Mouse (Mus musculus): Measurements from ENCODE around the gene Tnfaip8l1.
A peak's percentile ranks its signal among the peaks of the same experiment; 100 is the strongest.

Gene Tnfaip8l1

DNA sequence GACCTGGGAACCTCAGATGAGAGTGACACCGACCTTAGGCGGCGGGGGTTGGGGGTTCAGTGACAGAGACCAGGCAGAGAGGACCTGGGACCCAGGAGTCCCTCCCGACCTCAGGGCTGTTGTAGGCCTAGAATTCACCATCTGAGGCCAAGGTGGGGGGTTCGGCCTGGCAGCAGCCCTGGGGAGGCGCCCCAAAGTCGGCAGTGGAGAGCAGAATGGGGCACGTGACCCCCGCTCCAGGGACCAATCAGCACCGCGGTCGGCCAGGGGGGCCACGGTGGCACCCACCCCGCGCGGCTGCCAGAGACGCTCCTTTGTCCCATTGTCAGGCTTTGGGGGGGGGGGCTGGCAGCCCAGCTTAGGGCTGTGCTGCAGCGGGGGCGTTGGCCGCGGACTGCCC, 22.9 kb upstream of the Tnfaip8l1 start:
- DNase-seq (ENCODE audit: low read depth), result no peak

DNA sequence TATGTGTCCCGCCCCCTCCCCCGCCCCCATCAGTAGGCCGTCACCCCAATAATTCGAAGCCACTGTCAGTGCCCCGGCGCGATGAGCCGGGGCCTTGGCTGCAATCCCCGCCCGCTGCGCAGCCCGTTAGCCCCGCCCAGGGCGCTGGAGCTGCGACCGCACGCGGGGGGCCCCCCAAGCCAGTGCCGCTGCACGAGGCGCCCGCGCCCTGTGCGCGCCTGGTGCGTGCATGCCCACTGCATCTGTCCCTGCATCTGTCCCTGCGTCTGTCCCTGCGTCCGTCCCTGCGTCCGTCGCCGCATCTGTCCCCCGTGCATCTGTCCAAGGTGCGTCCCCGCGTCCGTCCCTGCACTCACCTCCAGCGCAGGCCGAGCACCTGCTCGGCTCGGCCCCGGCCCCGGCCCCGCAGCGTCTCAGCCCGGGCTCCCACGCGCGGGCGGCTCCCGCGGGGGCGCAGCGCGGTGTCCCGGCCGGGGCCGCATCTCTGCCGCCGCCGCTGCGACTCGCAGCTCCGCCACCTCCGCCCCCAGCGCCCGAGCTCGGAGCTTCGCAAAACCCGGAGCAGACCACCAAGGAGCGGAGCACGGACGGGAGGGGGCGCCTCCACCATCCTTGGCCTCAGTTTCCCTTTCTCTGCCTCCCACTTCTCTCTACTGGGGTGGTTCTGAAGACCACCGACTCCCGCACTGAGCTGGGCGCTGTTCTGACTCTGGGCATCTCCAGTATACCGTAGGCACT, 22.2 kb upstream of the Tnfaip8l1 start, which contains the start of gene Sema6b:
TSS of gene Sema6b (minus strand) at position 486 of the 738 bp plus-strand sequence.
- no peak for DNase-seq (ENCODE audit: low read depth)

DNA sequence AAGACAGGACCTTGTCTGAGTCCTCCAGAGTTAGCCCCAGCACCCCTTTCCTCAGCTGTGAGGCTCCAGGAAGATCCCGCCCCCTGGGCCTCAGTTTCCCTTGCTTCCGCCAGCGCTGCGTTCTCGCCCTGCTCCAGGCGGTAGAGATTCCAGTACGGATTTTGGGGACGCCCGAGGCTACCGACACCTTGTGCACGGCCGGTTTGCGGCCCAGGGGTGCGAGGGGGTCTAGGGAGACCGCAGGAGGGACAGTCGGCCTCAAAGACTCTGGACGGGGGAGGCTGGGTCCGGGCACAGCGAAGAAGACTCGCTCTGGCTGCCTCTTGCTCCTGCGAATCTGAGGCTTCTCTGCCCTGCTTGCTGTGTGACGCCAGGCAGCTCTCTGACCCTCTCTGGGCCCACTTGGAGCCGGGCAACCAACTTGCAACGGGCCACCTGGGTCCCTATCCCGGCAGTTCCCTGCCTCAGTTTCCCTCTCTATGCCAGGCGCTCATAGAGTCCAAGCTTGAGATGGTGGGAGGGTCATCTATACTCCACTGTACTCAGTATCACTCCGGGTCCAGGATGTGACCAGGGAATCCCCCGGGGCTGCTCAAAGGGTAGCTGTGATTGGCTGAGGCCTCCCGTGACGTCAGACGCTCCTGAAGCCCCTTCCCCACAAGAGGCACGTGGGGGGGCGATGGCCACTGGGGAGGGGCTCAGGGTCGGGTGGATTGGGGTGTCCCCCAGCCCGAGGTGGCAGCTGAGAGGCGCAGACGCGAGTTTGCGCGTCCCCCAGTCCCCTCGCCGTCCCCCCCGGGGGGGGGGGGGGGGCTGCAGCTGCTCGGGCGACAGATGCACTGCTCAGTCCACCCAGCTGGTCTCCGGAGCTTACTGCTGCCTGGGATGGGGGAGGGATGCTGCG, 20.3 kb upstream of the Tnfaip8l1 start:
- DNase-seq (ENCODE audit: low read depth), result no peak

DNA sequence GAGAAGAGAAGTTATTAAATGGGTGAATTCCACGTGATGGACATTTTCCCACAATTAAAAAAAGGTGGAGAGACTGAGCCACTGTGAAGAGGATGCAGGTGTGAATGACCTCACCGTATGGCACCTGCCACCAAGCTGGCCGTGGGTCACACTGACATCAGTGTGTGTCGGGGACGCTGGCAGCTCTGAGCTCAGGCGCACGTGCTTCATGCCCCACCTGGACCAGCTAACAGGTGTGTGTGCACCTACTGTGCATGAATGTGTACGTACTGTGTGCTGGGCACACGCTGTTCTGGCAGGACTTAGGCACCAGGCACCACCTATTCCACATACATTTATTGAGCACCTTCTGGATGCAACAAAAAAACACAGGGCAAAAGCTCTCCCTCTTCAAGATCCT, 17.7 kb upstream of the Tnfaip8l1 start:
- no peak for DNase-seq (ENCODE audit: low read depth)

DNA sequence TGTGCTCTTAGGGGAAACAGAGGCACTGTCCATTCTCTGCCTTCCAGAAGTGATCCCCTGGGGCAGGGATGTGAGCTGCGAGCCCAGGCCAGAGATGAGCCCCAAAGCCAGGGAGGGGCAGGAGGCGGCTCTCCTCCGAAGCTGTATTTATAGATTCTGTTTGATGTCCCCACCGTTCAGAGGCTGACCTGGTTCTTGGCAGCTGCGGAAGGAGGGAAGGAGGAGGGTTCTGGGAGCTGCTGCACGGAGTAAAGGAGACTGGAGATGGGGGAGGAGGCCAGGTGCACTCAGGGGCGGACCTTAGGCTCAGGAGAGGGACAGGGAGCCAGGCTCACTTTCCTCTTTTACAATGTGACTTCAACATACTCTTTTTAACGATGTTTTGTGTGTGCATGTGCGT, 16.1 kb upstream of the Tnfaip8l1 start:
- DNase-seq (ENCODE audit: low read depth), result no peak

DNA sequence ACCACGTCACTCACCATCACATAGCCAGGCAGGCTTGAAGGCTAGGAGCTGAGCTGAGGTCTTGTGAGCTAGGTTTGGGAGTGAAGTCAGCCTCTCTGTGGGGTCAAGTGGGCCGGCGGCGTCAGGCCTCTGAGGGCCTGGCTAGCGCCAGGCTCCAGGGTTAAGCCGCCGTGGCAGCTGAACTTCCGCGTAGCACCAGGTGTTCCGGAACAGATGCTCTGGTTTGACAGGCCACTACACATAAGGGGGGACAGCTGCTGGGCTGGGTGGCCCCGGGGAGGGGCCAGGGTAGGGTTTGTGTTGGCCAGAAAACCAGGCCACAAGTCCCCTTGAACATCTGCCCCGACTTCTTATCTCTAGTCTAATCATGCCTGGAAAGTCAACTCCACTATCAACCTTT, 14.9 kb upstream of the Tnfaip8l1 start:
- DNase-seq (ENCODE audit: low read depth), result no peak

DNA sequence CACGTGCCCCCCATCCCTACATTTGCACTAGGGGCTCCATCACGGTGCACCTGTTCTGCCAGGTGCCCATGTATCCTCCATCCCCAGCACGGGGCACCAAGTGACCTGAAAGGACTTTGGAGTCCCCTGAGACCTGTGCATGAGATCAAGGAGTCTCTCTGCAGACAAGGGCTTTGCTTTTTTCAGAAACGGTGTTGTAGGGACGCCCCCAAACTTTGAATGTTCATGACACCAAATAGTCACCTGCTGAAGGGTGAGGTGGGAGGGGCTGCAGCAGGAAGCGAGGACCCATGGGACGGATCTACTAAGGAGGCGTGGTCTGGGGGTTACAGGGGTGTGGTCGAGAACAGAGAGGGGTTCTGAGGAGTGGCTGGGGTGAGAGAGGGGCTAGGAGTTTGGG, 14.0 kb upstream of the Tnfaip8l1 start:
- no peak for DNase-seq (ENCODE audit: low read depth)

DNA sequence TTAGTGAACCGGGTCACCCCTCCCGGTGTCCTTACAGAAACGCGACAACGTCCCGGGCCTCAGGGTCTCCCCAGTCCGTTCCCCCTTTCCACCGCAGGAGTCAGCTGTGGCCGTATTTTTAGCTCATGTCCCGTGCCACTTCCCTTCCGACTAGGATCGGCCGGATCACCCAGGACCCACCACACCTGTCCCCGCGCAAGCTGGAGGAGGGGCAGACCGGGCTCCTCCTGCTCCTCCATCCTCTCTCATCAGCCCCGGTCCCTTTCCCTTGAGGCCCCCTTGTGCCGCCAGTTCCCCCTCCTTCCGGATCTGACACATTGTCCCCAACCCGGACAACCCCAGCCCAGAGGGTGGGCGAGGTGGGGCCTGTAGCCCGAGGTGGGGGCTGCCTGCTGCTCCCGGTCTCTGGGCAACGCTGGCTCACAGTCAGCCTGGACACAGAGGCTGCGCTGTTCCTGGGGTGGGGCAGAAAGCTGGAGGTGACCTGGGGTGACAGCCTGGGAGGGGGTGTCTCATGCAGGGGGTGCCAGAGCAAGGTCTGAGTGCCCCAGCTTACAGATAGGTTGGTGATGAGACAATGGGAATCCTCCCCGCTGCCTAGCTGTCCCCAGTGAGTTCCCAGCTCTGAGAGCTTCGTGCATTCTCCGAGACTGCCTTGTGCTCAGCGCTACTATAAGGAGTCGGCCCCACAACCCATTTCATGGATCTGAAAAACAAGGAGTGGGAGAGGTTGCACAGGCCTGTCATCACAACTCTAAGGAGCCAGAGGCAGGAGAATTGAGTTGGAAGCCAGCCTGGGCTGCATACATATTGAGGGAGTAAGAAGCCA, 13.3 kb upstream of the Tnfaip8l1 start:
- DNase-seq (ENCODE audit: low read depth), result no peak

DNA sequence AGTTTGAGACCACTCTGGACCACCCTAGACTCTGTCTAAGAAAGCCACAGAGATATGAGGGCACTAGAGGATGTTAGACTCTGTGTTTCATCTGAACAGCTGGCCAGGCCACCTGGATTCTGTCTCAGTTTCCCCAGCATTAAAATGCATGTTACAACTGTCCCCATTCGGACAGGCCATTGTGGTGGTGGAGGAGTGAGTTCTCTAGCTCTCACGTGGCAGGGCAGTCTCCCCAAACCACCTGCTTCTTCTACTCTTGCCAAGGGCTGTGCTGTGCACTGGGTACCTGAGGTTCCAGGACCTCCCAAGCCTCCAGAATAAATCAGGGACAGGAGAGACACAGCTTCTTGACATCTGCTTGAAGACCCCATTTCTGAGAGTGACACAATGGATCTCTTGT, 12.4 kb upstream of the Tnfaip8l1 start:
- DNase-seq (ENCODE audit: low read depth), result no peak

DNA sequence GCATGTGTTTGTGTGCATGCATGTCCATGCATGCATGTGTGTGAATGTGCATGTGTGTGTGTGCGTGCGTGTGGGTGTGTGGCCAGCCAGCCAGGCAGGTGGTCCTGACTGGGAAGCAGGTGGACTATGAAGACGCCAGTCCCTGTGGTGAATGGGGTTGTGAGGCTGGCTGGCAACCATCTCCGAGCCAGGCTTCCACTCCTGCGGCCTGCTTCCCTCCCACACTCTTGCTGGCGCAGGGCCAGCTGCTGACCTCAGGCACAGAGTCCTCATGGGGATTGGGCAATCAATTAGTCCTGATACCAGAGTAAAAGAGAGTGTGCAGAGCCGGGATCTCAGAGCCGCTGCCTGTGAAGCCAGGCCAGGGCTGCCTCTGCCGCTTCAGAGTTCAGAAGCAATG, 8.6 kb upstream of the Tnfaip8l1 start:
- DNase-seq (ENCODE audit: low read depth), result peak; percentile 54

DNA sequence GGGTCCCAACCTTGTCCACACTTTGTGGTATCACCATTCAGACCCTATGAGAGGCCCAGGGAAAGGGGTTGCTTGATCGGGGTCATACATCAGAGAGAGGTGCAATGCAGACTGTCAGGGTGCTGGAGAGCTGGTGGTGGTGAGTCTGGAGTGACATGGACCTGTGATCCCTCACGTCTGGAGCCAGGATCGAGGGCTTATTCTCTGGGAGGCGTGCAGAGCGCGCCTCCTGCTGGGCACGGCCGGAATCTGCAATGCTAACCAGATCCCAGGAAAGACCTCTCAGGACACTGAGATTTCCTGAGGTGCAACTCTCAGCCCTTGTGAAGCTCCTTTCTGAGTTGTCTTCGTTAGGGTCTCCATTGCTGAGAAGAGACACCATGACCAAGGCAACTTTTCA, 2.5 kb upstream of the Tnfaip8l1 start:
- peak; percentile 22 for DNase-seq (ENCODE audit: low read depth)

DNA sequence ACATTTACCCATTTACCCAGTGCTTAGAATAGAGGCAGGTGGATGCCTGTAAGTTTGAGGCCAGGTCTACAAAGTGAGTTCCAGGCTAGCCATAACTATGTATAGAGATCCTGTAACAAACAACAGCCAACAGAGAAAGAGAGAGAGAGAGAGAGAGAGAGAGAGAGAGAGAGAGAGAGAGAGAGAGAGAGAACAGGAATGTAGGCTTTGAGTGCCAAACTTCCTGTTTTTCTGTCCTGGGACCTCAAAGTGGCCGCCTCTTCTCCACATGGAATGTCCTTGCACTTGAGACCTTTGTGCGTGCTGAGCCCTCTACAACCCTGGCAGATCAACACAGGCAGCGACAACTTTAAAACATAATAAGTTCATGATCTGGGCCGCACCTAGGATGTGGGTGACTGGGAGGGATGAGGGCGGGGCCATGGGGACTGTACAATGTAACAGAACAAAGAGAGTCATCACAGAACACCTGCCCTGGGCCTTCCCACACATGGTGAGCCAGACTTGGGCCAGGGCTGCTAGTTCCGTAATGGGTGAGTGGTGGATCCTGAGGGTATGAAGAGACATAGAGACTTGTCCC, 1.3 kb downstream of the Tnfaip8l1 start:
- no peak for DNase-seq (ENCODE audit: low read depth)

DNA sequence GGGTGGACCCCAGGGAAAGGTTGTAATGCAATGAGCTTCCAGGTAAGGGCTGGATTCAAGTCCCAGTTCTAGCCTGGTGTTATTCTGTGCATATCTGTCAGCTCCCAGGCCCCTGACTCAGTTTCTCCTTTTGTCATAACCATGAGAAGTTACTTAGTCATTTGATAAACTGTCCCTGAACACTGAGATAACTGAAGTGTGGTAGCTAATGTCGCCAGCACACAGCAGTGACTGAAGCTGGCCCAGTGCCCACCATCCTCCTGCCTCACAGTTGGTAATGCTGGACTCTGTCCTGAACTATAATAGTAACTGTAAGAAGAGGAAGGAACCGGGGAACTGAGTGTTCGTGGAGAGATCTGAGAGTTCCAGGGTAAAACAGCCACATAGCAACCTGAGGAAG, 2.2 kb downstream of the Tnfaip8l1 start:
- no peak for DNase-seq (ENCODE audit: low read depth)

DNA sequence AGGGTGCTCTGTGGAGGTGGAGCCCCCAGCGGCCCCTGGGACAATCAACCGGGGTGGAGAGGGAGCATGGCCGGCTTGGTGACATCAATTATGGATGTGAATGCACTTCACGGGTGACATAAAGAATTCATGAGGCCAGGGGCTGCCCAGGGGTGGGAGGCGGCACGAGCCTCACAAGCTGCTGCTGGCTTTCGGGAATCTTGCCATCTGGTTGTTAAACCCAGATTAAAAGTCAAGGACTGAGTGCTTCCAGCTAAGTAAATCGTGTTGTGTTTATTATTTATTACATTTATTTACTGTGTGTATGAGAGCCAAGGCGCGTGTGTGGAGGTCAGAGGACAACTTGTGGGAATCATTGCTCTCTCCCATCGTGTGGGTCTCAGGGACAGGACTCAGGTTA, 3.4 kb downstream of the Tnfaip8l1 start:
- DNase-seq (ENCODE audit: low read depth), result no peak

DNA sequence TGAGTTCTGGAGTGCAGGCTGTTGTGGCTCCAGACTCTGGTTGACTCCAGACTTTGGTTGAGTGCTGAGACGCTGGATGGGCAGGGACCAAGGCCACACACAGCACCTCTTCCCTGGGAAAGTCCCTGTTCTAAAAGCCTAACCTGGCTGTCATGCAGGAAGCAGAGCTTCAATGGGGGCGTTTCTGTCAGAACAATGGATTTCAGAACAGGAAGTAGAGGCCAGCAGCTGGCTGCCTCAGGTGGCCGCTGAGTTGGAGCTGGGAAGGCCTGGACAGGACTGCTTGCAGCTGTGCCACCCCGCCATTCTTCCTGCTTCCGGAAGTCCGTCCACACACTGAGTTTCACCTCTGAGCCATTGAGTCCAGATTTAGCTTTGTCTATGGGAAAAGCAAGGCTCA, 7.6 kb downstream of the Tnfaip8l1 start:
- no peak for DNase-seq (ENCODE audit: low read depth)

DNA sequence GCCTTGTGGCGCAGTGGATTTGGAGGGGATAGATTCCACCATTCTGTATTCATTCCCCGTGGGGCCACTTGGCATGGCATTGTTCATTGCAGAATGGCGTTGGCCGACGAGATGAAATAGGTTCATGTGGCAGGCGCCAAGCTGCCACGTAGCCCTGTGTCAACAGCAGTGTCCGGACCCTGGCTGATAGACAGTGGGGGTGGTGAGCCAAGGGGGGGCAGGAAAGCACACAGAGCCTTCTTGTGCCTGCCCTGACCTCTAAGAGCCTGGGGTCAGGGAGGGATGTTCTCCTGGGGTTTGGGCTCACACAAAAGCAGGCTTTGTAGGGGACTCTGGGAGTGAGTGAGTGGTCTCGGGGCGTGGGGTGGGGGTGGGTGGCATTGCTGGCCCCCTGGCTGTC, 8.4 kb downstream of the Tnfaip8l1 start:
- no peak for DNase-seq (ENCODE audit: low read depth)

DNA sequence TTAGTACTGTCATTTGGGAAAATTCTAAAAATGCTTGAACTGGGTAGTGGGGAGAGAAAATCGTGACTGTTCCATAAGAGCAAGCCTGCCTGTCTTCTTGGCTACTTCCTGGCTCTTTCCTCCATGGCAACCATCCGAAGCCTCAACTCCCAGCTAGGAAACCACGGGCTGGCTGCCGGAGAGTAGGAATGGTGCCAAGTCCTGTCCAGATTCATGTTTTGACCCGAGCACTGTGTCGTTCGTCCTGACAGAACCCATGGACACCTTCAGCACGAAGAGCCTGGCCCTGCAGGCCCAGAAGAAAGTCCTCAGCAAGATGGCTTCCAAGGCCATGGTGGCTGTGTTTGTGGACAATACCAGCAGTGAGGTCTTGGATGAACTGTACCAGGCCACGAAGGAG, 9.2 kb downstream of the Tnfaip8l1 start:
- DNase-seq (ENCODE audit: low read depth), result no peak

DNA sequence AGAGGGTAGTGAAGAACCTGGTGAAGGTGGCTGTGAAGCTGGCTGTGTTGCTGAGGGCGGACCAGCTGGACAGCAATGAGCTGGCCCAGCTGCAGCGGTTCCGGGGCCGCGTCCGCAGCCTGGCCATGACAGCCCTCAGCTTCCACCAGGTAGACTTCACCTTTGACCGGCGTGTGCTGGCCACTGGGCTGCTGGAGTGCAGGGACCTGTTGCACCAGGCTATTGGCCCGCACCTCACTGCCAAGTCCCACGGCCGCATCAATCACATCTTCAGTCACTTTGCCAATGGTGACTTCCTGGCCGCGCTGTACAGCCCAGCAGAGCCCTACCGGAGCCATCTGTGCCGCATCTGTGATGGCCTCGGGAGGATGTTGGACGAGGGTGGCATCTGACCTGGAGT, 9.6 kb downstream of the Tnfaip8l1 start:
- no peak for DNase-seq (ENCODE audit: low read depth)

DNA sequence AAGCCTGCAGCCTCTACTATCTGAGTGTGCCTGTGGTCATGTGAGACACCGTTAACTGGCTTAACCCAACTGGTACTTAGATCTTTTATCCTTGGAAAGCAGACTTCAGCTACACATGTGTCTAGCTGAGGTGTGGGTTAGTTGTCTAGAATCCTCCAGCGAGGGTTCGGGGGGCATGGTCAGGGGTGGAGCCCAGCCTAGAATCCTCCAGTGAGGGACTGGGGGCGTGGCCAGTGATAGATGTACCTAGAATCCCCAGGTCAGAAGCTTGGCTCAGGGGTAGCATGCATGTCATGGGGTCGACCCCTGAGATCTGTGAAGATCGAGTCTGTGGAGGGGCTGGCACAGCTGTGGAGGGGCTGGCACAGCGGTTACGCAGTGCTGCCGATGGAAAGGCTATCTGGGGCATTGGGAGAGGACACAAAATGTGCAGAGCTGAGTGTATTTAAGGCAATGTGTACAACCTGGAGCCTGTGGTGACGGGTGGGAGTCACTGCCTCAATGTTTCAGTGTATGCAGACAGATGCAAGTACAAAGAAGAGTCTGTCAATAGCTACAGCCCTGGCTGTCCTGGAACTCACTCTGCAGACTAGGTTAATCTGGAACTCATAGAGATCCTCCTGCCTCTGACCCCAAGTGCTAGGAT, 11.2 kb downstream of the Tnfaip8l1 start:
- DNase-seq (ENCODE audit: low read depth), result no peak

DNA sequence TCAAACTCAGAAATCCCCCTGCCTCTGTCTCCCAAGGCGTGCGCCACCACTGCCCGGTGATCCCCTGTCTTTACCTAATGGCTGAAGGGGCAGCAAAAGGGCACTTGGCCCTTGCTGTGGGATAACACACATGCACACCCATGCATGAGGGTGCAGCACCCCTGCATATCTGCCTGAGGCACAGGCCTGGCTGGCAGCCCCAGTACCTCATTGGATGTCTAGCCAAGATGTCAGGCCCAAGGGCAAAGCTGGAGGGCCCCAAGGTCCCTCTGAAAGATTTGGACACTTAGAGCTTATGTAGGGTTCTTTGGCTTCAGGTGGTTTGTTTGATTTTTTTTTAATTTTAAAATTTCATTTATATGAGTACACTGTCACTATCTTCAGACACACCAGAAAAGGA, 13.1 kb downstream of the Tnfaip8l1 start:
- no peak for DNase-seq (ENCODE audit: low read depth)

DNA sequence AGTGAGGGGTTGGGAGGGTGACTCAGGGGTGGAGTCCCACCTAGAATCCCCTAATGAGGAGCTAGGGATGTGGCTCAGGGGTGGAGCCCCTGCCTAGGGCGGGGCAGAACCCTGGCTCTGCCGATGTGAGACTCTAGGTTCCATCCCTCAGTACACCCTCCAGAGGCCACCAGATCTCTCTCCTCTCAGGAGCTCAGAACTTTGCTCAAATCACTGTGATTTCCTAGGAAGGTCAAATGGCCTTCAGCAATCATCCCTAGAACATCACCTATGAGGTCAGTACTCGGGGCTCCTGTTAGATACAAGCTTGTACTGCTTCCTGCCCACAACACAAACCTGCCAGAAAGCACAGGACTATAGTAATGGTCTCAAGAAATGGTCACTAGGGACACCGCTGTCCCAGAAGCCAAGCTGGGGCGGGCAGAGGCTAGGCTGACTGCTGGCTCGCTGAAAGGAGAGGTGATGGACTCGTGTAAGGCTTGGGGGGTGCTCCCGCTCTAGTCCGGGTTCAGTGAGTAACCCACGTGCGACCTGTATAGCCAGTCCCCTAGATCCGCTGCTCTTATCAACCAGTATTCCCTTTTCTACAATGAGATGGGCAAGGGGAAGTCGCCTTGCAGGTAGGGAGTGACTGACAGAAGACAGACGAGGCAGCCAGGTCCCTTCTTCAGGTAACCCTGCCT, 20.8 kb downstream of the Tnfaip8l1 start:
- no peak for DNase-seq (ENCODE audit: low read depth)

Data from fibroblast of lung, adult 2 months (primary cell).